Mouse (Mus musculus): ENCODE measurements around the gene Igflr1. TPM values are rescaled to one million over a fixed set of nuclear protein-coding genes. Genes with fewer than 3 reads are reported as not detected.

Igflr1 gene
- total RNA-seq, 2 experiments from 2014 or later, result 4.7 to 5.2 TPM

- no peak for DNase-seq (ENCODE audit: extremely low spot score in 1 of 2, low spot score in 1 of 2)
Measured at GRCm38 (mm10) chr7:30553021-30553589, 12.1 kb upstream of the Igflr1 start.

GRCm38 (mm10) chr7:30553810-30554584, 11.2 kb upstream of the Igflr1 start:
- no peak for DNase-seq (ENCODE audit: extremely low spot score in 1 of 2, low spot score in 1 of 2)

- no peak for DNase-seq (ENCODE audit: extremely low spot score in 1 of 2, low spot score in 1 of 2)
Measured at GRCm38 (mm10) chr7:30556894-30557536, 8.2 kb upstream of the Igflr1 start.

GRCm38 (mm10) chr7:30557901-30558514, 7.2 kb upstream of the Igflr1 start:
- no peak for DNase-seq (ENCODE audit: extremely low spot score in 1 of 2, low spot score in 1 of 2)

- DNase-seq (ENCODE audit: extremely low spot score in 1 of 2, low spot score in 1 of 2), result no peak
Measured at GRCm38 (mm10) chr7:30558656-30559442, 6.4 kb upstream of the Igflr1 start.

GRCm38 (mm10) chr7:30559443-30559954, 5.7 kb upstream of the Igflr1 start, which contains the start of gene Lin37:
Gene Lin37 (minus strand): TSS chr7:30559838.
- DNase-seq (ENCODE audit: extremely low spot score in 1 of 2, low spot score in 1 of 2), result peak; percentile 80 to 84

- DNase-seq (ENCODE audit: extremely low spot score in 1 of 2, low spot score in 1 of 2), result no peak
Measured at GRCm38 (mm10) chr7:30560296-30560695, 4.9 kb upstream of the Igflr1 start.

- DNase-seq (ENCODE audit: extremely low spot score in 1 of 2, low spot score in 1 of 2), result no peak
Measured at GRCm38 (mm10) chr7:30562526-30563116, 2.6 kb upstream of the Igflr1 start.

GRCm38 (mm10) chr7:30563117-30563905, 1.9 kb upstream of the Igflr1 start, which contains the start of the genes U2af1l4, Gm49396 and Psenen:
Gene U2af1l4 (plus strand): TSS chr7:30563301.
Gene Gm49396 (plus strand): TSS chr7:30563344.
Gene Psenen (minus strand): TSS chr7:30563627.
- peak; percentile 84 to 90 for DNase-seq (ENCODE audit: extremely low spot score in 1 of 2, low spot score in 1 of 2)

- no peak for DNase-seq (ENCODE audit: extremely low spot score in 1 of 2, low spot score in 1 of 2)
Measured at GRCm38 (mm10) chr7:30563906-30564280, 1.3 kb upstream of the Igflr1 start.

GRCm38 (mm10) chr7:30566033-30566432, 806 bp downstream of the Igflr1 start:
- DNase-seq (ENCODE audit: extremely low spot score in 1 of 2, low spot score in 1 of 2), result no peak

GRCm38 (mm10) chr7:30567555-30567954, 2.3 kb downstream of the Igflr1 start:
- DNase-seq (ENCODE audit: extremely low spot score in 1 of 2, low spot score in 1 of 2), result no peak

- DNase-seq (ENCODE audit: extremely low spot score in 1 of 2, low spot score in 1 of 2), result no peak
Measured at GRCm38 (mm10) chr7:30572389-30572788, 7.2 kb downstream of the Igflr1 start.

- no peak for DNase-seq (ENCODE audit: extremely low spot score in 1 of 2, low spot score in 1 of 2)
Measured at GRCm38 (mm10) chr7:30572969-30573368, 7.7 kb downstream of the Igflr1 start.

- no peak for DNase-seq (ENCODE audit: extremely low spot score in 1 of 2, low spot score in 1 of 2)
Measured at GRCm38 (mm10) chr7:30579950-30580349, 14.7 kb downstream of the Igflr1 start.

- DNase-seq (ENCODE audit: extremely low spot score in 1 of 2, low spot score in 1 of 2), result no peak
Measured at GRCm38 (mm10) chr7:30581547-30581946, 16.3 kb downstream of the Igflr1 start.

GRCm38 (mm10) chr7:30584339-30584738, 19.1 kb downstream of the Igflr1 start:
- no peak for DNase-seq (ENCODE audit: extremely low spot score in 1 of 2, low spot score in 1 of 2)

- no peak for DNase-seq (ENCODE audit: extremely low spot score in 1 of 2, low spot score in 1 of 2)
Measured at GRCm38 (mm10) chr7:30585170-30585569, 19.9 kb downstream of the Igflr1 start.
